Mouse (Mus musculus) ES-E14 (cell line): ENCODE results near the gene Sema6d.

ENCODE experiments used
- HCFC1 ChIP-seq: IDR thresholded peaks from 2 replicates; pipeline ENCODE4 v1.6.1; 2012; ENCODE audit warnings: low read length, inconsistent platforms, borderline replicate concordance; ENCODE audit not compliant: insufficient read depth
- ZNF384 ChIP-seq: IDR thresholded peaks from 2 replicates; pipeline ENCODE4 v1.6.1; 2012; ENCODE audit warnings: low read depth, low read length, inconsistent platforms

DNA sequence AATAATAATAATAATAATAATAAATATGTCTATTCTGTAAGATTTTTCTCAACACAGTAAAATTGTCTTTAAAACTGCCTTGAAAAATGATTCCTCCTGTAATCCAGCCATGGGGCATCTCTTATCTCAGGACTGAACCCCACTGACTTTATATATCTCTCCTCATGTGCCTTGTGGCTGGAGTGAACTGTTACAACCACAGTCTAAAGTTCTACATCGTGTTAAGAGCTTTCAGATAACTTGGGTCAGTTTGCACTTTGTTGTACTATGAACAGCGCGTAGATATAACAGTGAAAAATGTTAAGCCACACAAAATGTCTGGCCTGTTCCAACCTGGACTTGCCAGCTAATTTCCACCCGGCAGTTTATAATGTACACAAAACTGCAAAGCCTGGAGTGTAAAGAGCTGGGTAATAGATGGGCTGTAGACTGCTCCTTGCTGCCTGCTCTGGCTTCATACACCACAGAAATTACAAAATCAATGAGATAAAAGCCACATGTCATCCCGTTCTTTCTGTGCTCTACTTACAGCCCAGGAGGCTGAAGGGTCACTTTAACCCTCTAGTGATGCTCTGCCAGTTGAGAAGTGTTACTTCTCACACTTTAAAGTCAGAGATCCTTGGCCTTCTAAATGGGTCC lies 467.2 kb downstream of the Sema6d start:
- TF ChIP-seq ZNF384, result no peak
- TF ChIP-seq HCFC1, result no peak
